Mouse (Mus musculus): ENCODE measurements around the gene Scand1.

GRCm38 (mm10) chr2:156297653-156298052 is 14.9 kb downstream of the Scand1 start:
- TF ChIP-seq CTCF (IDR thresholded peaks at IDR 0.05; ENCODE audit: low read depth) (no peak), EP300 (IDR thresholded peaks at IDR 0.05; ENCODE audit: low read depth) (no peak)
